Mouse (Mus musculus): ENCODE data around the gene Grid2. TPM values are rescaled to one million over a fixed set of nuclear protein-coding genes. Genes with fewer than 3 reads are reported as not detected.
"Not testable (repeated sequence)": the region's sequence is repeated elsewhere in the genome, so short reads cannot be mapped to it uniquely, and the experiment has no call there.

Gene Grid2
- polyA plus RNA-seq, 1 experiment from 2014 or later: 1.3 TPM

GRCm38 (mm10) chr6:63401698-63402097 lies 146.0 kb downstream of the Grid2 start:
- 81% methylated on average over 3 of the region's 3 CpGs for WGBS
- no peak overlapping the region for H3K27ac ChIP-seq
- no peaks in the 10 kb centered on the region for H3K9me3 ChIP-seq
- no peak overlapping the region for H3K4me2 ChIP-seq
- no peak for ATAC-seq (ENCODE audit: insufficient number of reproducible peaks, insufficient read depth, low FRiP score, low TSS enrichment, low read depth)
- H3K36me3 ChIP-seq: no peaks in the 10 kb centered on the region
- no peaks in the 10 kb centered on the region for H3K27me3 ChIP-seq
- H3K9ac ChIP-seq (replicated peaks): no peak overlapping the region
- H3K4me3 ChIP-seq (replicated peaks): no peak overlapping the region
- H3K4me1 ChIP-seq (replicated peaks): no peaks in the 10 kb centered on the region

GRCm38 (mm10) chr6:63417534-63417933 lies 161.9 kb downstream of the Grid2 start:
- no peak overlapping the region for H3K4me3 ChIP-seq (replicated peaks)
- H3K27ac ChIP-seq: no peak overlapping the region
- H3K4me2 ChIP-seq: no peak overlapping the region
- H3K36me3 ChIP-seq: no peaks in the 10 kb centered on the region
- no peaks in the 10 kb centered on the region for H3K9me3 ChIP-seq
- H3K27me3 ChIP-seq: no peaks in the 10 kb centered on the region
- WGBS: 79% methylated on average over 1 of the region's 1 CpGs
- H3K4me1 ChIP-seq (replicated peaks): no peaks in the 10 kb centered on the region
- no peak overlapping the region for H3K9ac ChIP-seq (replicated peaks)
- no peak for ATAC-seq (ENCODE audit: insufficient number of reproducible peaks, insufficient read depth, low FRiP score, low TSS enrichment, low read depth)

DNA sequence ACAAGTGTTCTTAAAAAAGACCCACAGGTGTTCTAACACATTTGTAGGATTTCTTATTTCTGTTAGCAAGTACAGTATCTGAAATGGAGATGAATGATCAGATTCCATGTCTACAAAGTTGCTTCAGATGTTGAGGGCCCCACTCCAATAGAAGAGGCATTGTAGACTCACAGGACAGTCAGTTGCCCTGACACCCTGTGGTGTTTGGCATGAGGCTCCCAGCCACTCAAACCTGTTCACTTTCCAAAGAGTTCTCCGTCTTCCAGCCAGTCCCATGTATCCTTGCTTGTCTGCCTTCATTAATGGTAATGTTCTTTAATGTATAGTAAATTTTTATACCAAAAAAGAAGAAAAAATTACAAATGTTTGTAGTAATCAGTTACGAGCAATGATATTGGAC lies 177.1 kb downstream of the Grid2 start:
- WGBS: 83% methylated on average over 2 of the region's 2 CpGs
- Histone ChIP-seq H3K4me3 (replicated peaks) (no peak overlapping the region), H3K36me3 (no peaks in the 10 kb centered on the region), H3K9ac (replicated peaks) (no peak overlapping the region), H3K9me3 (no peaks in the 10 kb centered on the region), H3K27me3 (no peaks in the 10 kb centered on the region), H3K4me1 (replicated peaks) (no peaks in the 10 kb centered on the region), H3K27ac (no peak overlapping the region), H3K4me2 (no peak overlapping the region)
- ATAC-seq (ENCODE audit: insufficient number of reproducible peaks, insufficient read depth, low FRiP score, low TSS enrichment, low read depth): no peak

DNA sequence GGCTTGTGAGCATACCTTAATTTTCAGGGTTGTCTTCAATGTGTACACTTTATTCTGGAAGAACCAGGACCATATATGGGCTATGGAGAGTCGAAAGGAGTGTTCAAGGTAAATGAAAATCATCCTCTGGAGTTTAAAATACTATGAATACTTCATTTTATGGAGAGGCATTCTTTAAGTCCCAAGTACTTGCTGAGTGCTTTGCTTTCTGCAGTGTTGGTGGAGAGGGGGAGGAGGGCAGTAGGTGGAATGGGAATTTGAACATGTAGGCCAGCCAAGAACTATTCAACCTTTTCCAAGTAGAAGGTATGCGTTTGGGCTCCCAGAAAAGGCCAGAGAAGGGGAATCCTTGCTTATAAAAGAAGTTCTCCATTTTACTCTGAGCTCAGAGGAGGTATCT lies 192.5 kb downstream of the Grid2 start:
- H3K4me3 ChIP-seq (replicated peaks): no peak overlapping the region
- no peak for ATAC-seq (ENCODE audit: insufficient number of reproducible peaks, insufficient read depth, low FRiP score, low TSS enrichment, low read depth)
- 81% methylated on average over 2 of the region's 2 CpGs for WGBS

GRCm38 (mm10) chr6:63482141-63482540 lies 226.5 kb downstream of the Grid2 start:
- no peak overlapping the region for H3K4me3 ChIP-seq (replicated peaks)
- no peak for ATAC-seq (ENCODE audit: insufficient number of reproducible peaks, insufficient read depth, low FRiP score, low TSS enrichment, low read depth)
- WGBS: 83% methylated on average over 1 of the region's 1 CpGs

More for the DNA sequence above, 192.5 kb downstream of the Grid2 start:
- Histone ChIP-seq H3K4me2 (no peak overlapping the region), H3K9ac (replicated peaks) (no peak overlapping the region), H3K36me3 (no peaks in the 10 kb centered on the region), H3K27me3 (no peaks in the 10 kb centered on the region), H3K9me3 (no peaks in the 10 kb centered on the region), H3K4me1 (replicated peaks) (no peaks in the 10 kb centered on the region), H3K27ac (no peak overlapping the region)

GRCm38 (mm10) chr6:63515016-63515415 lies 259.3 kb downstream of the Grid2 start:
- WGBS: 92% methylated on average over 1 of the region's 1 CpGs
- Histone ChIP-seq H3K9me3 (no peaks in the 10 kb centered on the region), H3K4me2 (no peak overlapping the region)

More at GRCm38 (mm10) chr6:63482141-63482540, 226.5 kb downstream of the Grid2 start:
- H3K9ac ChIP-seq (replicated peaks): no peak overlapping the region
- no peaks in the 10 kb centered on the region for H3K4me1 ChIP-seq (replicated peaks)
- no peak overlapping the region for H3K4me2 ChIP-seq
- H3K9me3 ChIP-seq: no peaks in the 10 kb centered on the region
- H3K27me3 ChIP-seq: no peaks in the 10 kb centered on the region
- no peaks in the 10 kb centered on the region for H3K36me3 ChIP-seq
- no peak overlapping the region for H3K27ac ChIP-seq

GRCm38 (mm10) chr6:63515957-63516356 lies 260.3 kb downstream of the Grid2 start:
- no peak overlapping the region for H3K9ac ChIP-seq (replicated peaks)
- no peak for ATAC-seq (ENCODE audit: insufficient number of reproducible peaks, insufficient read depth, low FRiP score, low TSS enrichment, low read depth)
- H3K4me2 ChIP-seq: no peak overlapping the region
- H3K27me3 ChIP-seq: no peaks in the 10 kb centered on the region
- 82% methylated on average over 6 of the region's 6 CpGs for WGBS
- no peak overlapping the region for H3K4me3 ChIP-seq (replicated peaks)
- H3K36me3 ChIP-seq: no peaks in the 10 kb centered on the region
- no peak overlapping the region for H3K27ac ChIP-seq
- no peaks in the 10 kb centered on the region for H3K9me3 ChIP-seq
- no peaks in the 10 kb centered on the region for H3K4me1 ChIP-seq (replicated peaks)

More at GRCm38 (mm10) chr6:63515016-63515415, 259.3 kb downstream of the Grid2 start:
- no peaks in the 10 kb centered on the region for H3K36me3 ChIP-seq
- H3K27me3 ChIP-seq: no peaks in the 10 kb centered on the region
- no peak overlapping the region for H3K9ac ChIP-seq (replicated peaks)
- H3K4me1 ChIP-seq (replicated peaks): no peaks in the 10 kb centered on the region
- H3K4me3 ChIP-seq (replicated peaks): no peak overlapping the region
- ATAC-seq (ENCODE audit: insufficient number of reproducible peaks, insufficient read depth, low FRiP score, low TSS enrichment, low read depth): no peak
- H3K27ac ChIP-seq: no peak overlapping the region

DNA sequence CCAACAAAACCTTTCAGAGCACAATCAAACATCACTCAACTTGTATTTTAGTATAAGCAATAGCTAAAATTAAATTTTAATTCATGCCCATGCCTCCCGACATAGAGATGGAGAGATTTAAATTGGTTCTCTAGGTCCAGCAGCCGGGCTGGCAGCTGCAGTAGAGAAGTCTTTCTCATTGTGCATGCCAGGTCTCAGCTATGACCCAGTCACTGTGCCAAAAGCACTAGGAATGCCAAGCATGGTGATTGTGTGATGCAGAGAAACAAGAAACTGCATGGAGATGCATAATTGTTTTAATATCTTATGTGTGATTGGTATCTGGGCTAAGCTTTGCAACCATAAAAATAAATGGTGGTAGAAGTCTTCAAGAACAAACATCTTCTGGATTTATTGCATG lies 276.1 kb downstream of the Grid2 start:
- 83% methylated on average over 2 of the region's 2 CpGs for WGBS
- H3K36me3 ChIP-seq: no peaks in the 10 kb centered on the region
- no peak for ATAC-seq (ENCODE audit: insufficient number of reproducible peaks, insufficient read depth, low FRiP score, low TSS enrichment, low read depth)

DNA sequence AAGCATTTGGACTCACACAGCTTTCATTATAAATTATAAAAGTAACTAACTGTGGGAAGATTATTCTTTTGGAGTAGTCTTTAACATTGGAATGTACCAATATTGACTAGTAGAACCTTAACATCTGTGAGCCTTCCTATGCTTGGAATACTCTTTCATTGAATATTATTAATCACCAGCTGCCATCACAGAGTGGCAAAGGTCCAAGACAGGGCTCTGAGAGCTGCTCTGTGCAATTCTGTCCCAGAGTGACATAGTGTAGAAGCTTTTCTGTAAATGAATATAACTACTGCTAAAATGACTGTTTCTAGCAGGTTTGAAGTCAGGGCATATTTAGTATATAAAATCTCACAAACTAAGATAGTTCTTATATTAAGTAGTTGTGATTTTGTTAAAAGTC lies 277.2 kb downstream of the Grid2 start:
- no peak overlapping the region for H3K4me2 ChIP-seq
- H3K4me3 ChIP-seq (replicated peaks): no peak overlapping the region
- no peak overlapping the region for H3K27ac ChIP-seq
- H3K9me3 ChIP-seq: no peaks in the 10 kb centered on the region
- H3K9ac ChIP-seq (replicated peaks): no peak overlapping the region
- ATAC-seq (ENCODE audit: insufficient number of reproducible peaks, insufficient read depth, low FRiP score, low TSS enrichment, low read depth): no peak
- H3K4me1 ChIP-seq (replicated peaks): no peaks in the 10 kb centered on the region
- H3K36me3 ChIP-seq: no peaks in the 10 kb centered on the region
- H3K27me3 ChIP-seq: no peaks in the 10 kb centered on the region

More for the DNA sequence above, 276.1 kb downstream of the Grid2 start:
- Histone ChIP-seq H3K4me2 (no peak overlapping the region), H3K9me3 (no peaks in the 10 kb centered on the region), H3K9ac (replicated peaks) (no peak overlapping the region), H3K27ac (no peak overlapping the region), H3K27me3 (no peaks in the 10 kb centered on the region), H3K4me3 (replicated peaks) (no peak overlapping the region), H3K4me1 (replicated peaks) (no peaks in the 10 kb centered on the region)

DNA sequence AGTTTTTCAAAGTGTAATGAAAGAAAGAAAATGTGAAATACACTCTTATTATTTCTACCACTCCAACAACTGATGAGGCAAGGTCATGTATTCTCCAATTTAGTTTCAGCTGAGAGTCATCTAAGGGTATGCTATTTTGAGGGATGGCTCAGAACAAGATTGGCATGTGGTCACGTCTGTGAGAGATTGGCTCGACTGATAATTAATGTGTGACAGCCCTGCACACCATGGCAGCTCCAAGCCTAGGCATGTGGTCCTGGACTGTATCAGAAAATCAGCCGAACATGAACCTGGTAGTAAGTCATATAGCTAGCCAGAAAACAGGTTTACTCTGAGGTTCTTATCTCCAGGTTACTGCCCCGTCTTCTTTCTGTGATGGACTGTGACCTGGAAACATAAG lies 292.1 kb downstream of the Grid2 start:
- no peak overlapping the region for H3K27ac ChIP-seq
- H3K27me3 ChIP-seq: no peaks in the 10 kb centered on the region
- no peak overlapping the region for H3K9ac ChIP-seq (replicated peaks)
- no peak for ATAC-seq (ENCODE audit: insufficient number of reproducible peaks, insufficient read depth, low FRiP score, low TSS enrichment, low read depth)
- H3K4me2 ChIP-seq: no peak overlapping the region
- 85% methylated on average over 4 of the region's 4 CpGs for WGBS
- H3K4me3 ChIP-seq (replicated peaks): no peak overlapping the region
- H3K9me3 ChIP-seq: no peaks in the 10 kb centered on the region
- no peaks in the 10 kb centered on the region for H3K4me1 ChIP-seq (replicated peaks)
- H3K36me3 ChIP-seq: no peaks in the 10 kb centered on the region

DNA sequence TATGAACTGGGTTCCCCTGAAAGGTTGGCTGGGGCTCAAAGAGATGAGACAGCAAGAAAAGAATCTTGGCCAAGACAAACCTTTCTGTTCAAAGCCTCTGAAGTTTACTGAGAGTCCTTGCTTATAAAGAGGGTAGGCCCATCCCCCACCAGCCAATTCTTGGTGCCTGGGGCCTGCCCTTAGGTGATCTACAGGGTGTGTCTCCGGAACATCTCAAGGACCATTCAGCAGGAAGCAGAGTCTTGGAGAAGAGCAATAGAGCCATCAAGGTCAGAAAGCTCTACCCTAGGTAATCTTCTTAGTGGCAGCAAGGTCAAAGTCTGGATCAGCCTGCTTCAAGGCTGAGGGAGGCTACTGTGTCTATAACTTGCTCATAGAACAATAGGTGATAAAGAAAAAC lies 313.1 kb downstream of the Grid2 start:
- not testable (repeated sequence) for ATAC-seq (ENCODE audit: insufficient number of reproducible peaks, insufficient read depth, low FRiP score, low TSS enrichment, low read depth); H3K4me2 ChIP-seq; H3K9me3 ChIP-seq; H3K4me3 ChIP-seq (replicated peaks); H3K27me3 ChIP-seq; H3K4me1 ChIP-seq (replicated peaks); H3K36me3 ChIP-seq; H3K27ac ChIP-seq; H3K9ac ChIP-seq (replicated peaks)
- 80% methylated on average over 1 of the region's 1 CpGs for WGBS

GRCm38 (mm10) chr6:63590681-63591080 lies 335.0 kb downstream of the Grid2 start:
- Histone ChIP-seq H3K27ac (no peak overlapping the region), H3K9ac (replicated peaks) (no peak overlapping the region), H3K27me3 (no peaks in the 10 kb centered on the region), H3K9me3 (no peaks in the 10 kb centered on the region), H3K4me2 (no peak overlapping the region), H3K4me1 (replicated peaks) (no peaks in the 10 kb centered on the region), H3K4me3 (replicated peaks) (no peak overlapping the region), H3K36me3 (no peaks in the 10 kb centered on the region)
- no peak for ATAC-seq (ENCODE audit: insufficient number of reproducible peaks, insufficient read depth, low FRiP score, low TSS enrichment, low read depth)
- 85% methylated on average over 4 of the region's 4 CpGs for WGBS
